Mouse (Mus musculus): Measurements from ENCODE around the gene Dab2ip. TPM values are rescaled to one million over a fixed set of nuclear protein-coding genes. Genes with fewer than 3 reads are reported as not detected.

Dab2ip gene
- total RNA-seq (2022) = 10 to 100 TPM; 87.5 to 90.5 (median 89.7) TPM

GRCm38 (mm10) chr2:35557911-35558825 lies at the start of gene Dab2ip:
Gene Dab2ip, plus strand, starts transcription at chr2:35558266.
- DNase-seq (ENCODE audit: low spot score in 2 of 2) = peak; percentile 67 to 71

GRCm38 (mm10) chr2:35508597-35509342 lies 49.3 kb upstream of the Dab2ip start:
- DNase-seq (ENCODE audit: low spot score in 2 of 2) = peak; percentile 42 to 45

- no peak for DNase-seq (ENCODE audit: low spot score in 2 of 2)
Observed at GRCm38 (mm10) chr2:35509343-35509667, 48.8 kb upstream of the Dab2ip start.

GRCm38 (mm10) chr2:35509888-35510287 lies 48.2 kb upstream of the Dab2ip start:
- no peak for DNase-seq (ENCODE audit: low spot score in 2 of 2)

GRCm38 (mm10) chr2:35510920-35511319 lies 47.1 kb upstream of the Dab2ip start:
- DNase-seq (ENCODE audit: low spot score in 2 of 2) = no peak

- no peak for DNase-seq (ENCODE audit: low spot score in 2 of 2)
Observed at GRCm38 (mm10) chr2:35512226-35512625, 45.8 kb upstream of the Dab2ip start.

- peak in 1 of 2 experiments; percentile 32 for DNase-seq (ENCODE audit: low spot score in 2 of 2)
Observed at GRCm38 (mm10) chr2:35514051-35514892, 43.8 kb upstream of the Dab2ip start.

GRCm38 (mm10) chr2:35526612-35527242 lies 31.3 kb upstream of the Dab2ip start:
- no peak for DNase-seq (ENCODE audit: low spot score in 2 of 2)

- no peak for DNase-seq (ENCODE audit: low spot score in 2 of 2)
Observed at GRCm38 (mm10) chr2:35529086-35529485, 29.0 kb upstream of the Dab2ip start.

GRCm38 (mm10) chr2:35529856-35530255 lies 28.2 kb upstream of the Dab2ip start:
- DNase-seq (ENCODE audit: low spot score in 2 of 2) = peak; percentile 68 to 71

GRCm38 (mm10) chr2:35530732-35531131 lies 27.3 kb upstream of the Dab2ip start:
- DNase-seq (ENCODE audit: low spot score in 2 of 2) = no peak

- no peak for DNase-seq (ENCODE audit: low spot score in 2 of 2)
Observed at GRCm38 (mm10) chr2:35533646-35534045, 24.4 kb upstream of the Dab2ip start.

GRCm38 (mm10) chr2:35539276-35539972 lies 18.6 kb upstream of the Dab2ip start:
- DNase-seq (ENCODE audit: low spot score in 2 of 2) = peak; percentile 77 to 85

GRCm38 (mm10) chr2:35540798-35541197 lies 17.3 kb upstream of the Dab2ip start:
- no peak for DNase-seq (ENCODE audit: low spot score in 2 of 2)

GRCm38 (mm10) chr2:35544717-35545116 lies 13.3 kb upstream of the Dab2ip start:
- peak in 1 of 2 experiments; percentile 65 for DNase-seq (ENCODE audit: low spot score in 2 of 2)

- no peak for DNase-seq (ENCODE audit: low spot score in 2 of 2)
Observed at GRCm38 (mm10) chr2:35545125-35545590, 12.9 kb upstream of the Dab2ip start.

- DNase-seq (ENCODE audit: low spot score in 2 of 2) = no peak
Observed at GRCm38 (mm10) chr2:35546462-35546861, 11.6 kb upstream of the Dab2ip start.

GRCm38 (mm10) chr2:35549191-35549590 lies 8.9 kb upstream of the Dab2ip start:
- no peak for DNase-seq (ENCODE audit: low spot score in 2 of 2)

- DNase-seq (ENCODE audit: low spot score in 2 of 2) = no peak
Observed at GRCm38 (mm10) chr2:35550097-35550496, 8.0 kb upstream of the Dab2ip start.

GRCm38 (mm10) chr2:35556918-35557486 lies 1.1 kb upstream of the Dab2ip start:
- DNase-seq (ENCODE audit: low spot score in 2 of 2) = no peak
